Comparison of ENCODE assay signal across 24 mouse cellular contexts in the genomic region with DNA sequence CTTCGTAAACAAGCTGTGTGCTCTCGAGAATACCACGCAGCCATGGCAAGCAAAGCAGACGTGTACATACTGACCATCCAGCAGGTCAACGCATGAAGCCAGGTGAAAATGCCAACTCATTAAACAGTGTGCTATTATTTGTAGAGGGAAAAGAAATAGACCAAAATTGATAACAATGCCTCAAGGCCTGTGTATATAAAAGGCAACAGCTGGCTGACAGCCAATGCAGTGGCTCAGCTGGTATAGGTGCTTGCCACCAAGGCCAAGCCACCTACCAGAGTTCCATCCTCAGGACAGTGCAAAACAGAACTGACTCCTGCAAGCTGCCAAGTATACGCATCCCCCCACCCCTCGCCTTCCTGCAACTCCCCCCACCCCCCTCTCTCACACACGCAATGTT. TPM values are rescaled to one million over a fixed set of nuclear protein-coding genes. Genes with fewer than 3 reads are reported as not detected.
A peak's percentile ranks its signal among the peaks of the same experiment; 100 is the strongest.
DNase-seq lines count a peak whose midpoint lies in the region; TF ChIP-seq lines count a peak whose summit lies in the region.
"Had no signal": no experiment of that assay in that cellular context is flagged by ENCODE, and none has a peak within 500 bp of the region (broad histone marks: within the 10 kb centered on the region; RNA-seq: fewer than 3 reads in every experiment).

No protein-coding gene starts in this region.

- WGBS in small intestine, adult 2 months = 64% methylated on average over 8 of the region's 8 CpGs

- peaks cover 27% of the 10 kb centered on the region for H3K4me1 ChIP-seq in small intestine, adult 2 months (ENCODE audit: control insufficient read depth, insufficient read depth, insufficient read length, low read length)

- no peak overlapping the region for H3K4me3 ChIP-seq in small intestine, adult 2 months (ENCODE audit: low read depth, low read length)
- H3K4me3 ChIP-seq: embryonic facial prominence, embryonic 10.5 days; heart, adult 2 months; neural tube, embryonic 12.5 days; stomach, embryonic 15.5 days had no signal

- peak; percentile 32; the same call in 1 of the 2 replicates for TF ChIP-seq POLR2A in small intestine, adult 2 months (IDR thresholded peaks at IDR 0.05; ENCODE audit: low read depth, low read length)

- H3K27ac ChIP-seq in small intestine, adult 2 months (ENCODE audit: insufficient read depth, low read depth, low read length) = no peak overlapping the region
- H3K27ac ChIP-seq: embryonic facial prominence, embryonic 10.5 days; heart, adult 2 months; neural tube, embryonic 12.5 days; stomach, embryonic 15.5 days had no signal

- DNase-seq in adrenal gland, postnatal 10 days = peak; percentile 50
- no peak for DNase-seq in adrenal gland, adult 18-20 months (ENCODE audit: low spot score in 2 of 2)
- peak; percentile 51 for DNase-seq in kidney, adult 18-20 months
- no peak for DNase-seq in kidney, adult 11 months
- DNase-seq in ovary, adult 18-20 months (ENCODE audit: low spot score) = peak; percentile 48
- DNase-seq in ovary, postnatal 10 days (ENCODE audit: low spot score) = no peak
- no peak for DNase-seq in left cerebral cortex, postnatal 36 days (ENCODE audit: low spot score in 2 of 2)
- DNase-seq: forebrain, postnatal 0 days; gastrocnemius, postnatal 10 days; kidney, postnatal 14 days; layer of hippocampus, adult 9-11 months; retina, postnatal 1 day; thymus, postnatal 36 days had no signal

- no peaks in the 10 kb centered on the region for H3K27me3 ChIP-seq in small intestine, adult 2 months (ENCODE audit: control insufficient read depth, insufficient read depth, low read length)
- H3K27me3 ChIP-seq: neural tube, embryonic 12.5 days; stomach, embryonic 15.5 days had no signal

- intact Hi-C loops in left cerebral cortex, postnatal 36 days (cut with DNase I) = no loop called here

- no peak for TF ChIP-seq CTCF in small intestine, adult 2 months (IDR thresholded peaks at IDR 0.05; ENCODE audit: extremely low read depth, insufficient read length, insufficient replicate concordance, low read depth, low read length)

- peaks cover 4% of the 10 kb centered on the region; the same call in 1 of the 2 replicates for H3K36me3 ChIP-seq in small intestine, adult 2 months (ENCODE audit: control insufficient read depth, insufficient read depth, low read length)
- H3K36me3 ChIP-seq: stomach, embryonic 15.5 days had no signal

RNA-seq across cellular contexts. Expression of gene Gm5475, which starts 6.3 kb away (rescaled TPM):
- under 1 TPM in 1 of 2 experiments, not detected in 1; 0.09 TPM for total RNA-seq in adrenal gland, postnatal 10 days (2021)
- not detected for total RNA-seq in adrenal gland, adult 18-20 months (2021)
- 0.13 and 0.20 TPM in 2 replicates for polyA plus RNA-seq in small intestine, adult 2 months (2012; rRNA removed)
- not detected for total RNA-seq in left cerebral cortex, postnatal 36 days (2021)
- total RNA-seq: forebrain, postnatal 0 days; heart, adult 2 months; heart, postnatal 14 days; megakaryocyte-erythroid progenitor cell, adult 5-6 weeks; midbrain, postnatal 0 days had no signal
- polyA plus RNA-seq: embryonic facial prominence, embryonic 10.5 days; heart, adult 2 months had no signal

RNA-seq across cellular contexts. Expression of gene Slc11a2, which starts 9.2 kb away (rescaled TPM):
- 10 to 100 TPM; 60.6 to 72.7 TPM for total RNA-seq in adrenal gland, postnatal 10 days (2021)
- 100 to 1,000 TPM; 110 to 132 TPM for total RNA-seq in adrenal gland, adult 18-20 months (2021)
- 39.4 and 138 TPM in 2 replicates for polyA plus RNA-seq in small intestine, adult 2 months (2012; rRNA removed)
- 10 to 100 TPM; 57.9 to 60.6 TPM for total RNA-seq in left cerebral cortex, postnatal 36 days (2021)

RNA-seq across cellular contexts. Expression of gene Higd1c, which starts 51.3 kb away (rescaled TPM):
- total RNA-seq in adrenal gland, postnatal 10 days (2021) = under 1 TPM in 1 of 2 experiments, not detected in 1; 0.70 TPM
- not detected for total RNA-seq in adrenal gland, adult 18-20 months (2021)
- polyA plus RNA-seq in small intestine, adult 2 months (2012; rRNA removed) = not detected in 2 replicates
- not detected for total RNA-seq in left cerebral cortex, postnatal 36 days (2021)
- total RNA-seq: forebrain, postnatal 0 days; gastrocnemius, postnatal 10 days; heart, adult 2 months; heart, postnatal 14 days; left cerebral cortex, postnatal 14 days; megakaryocyte-erythroid progenitor cell, adult 5-6 weeks; midbrain, postnatal 0 days had no signal
- polyA plus RNA-seq: activated CD4-positive, CD25-positive, alpha-beta regulatory T cell, adult 4 months; embryonic facial prominence, embryonic 10.5 days; forebrain, postnatal 0 days; heart, adult 2 months; liver, embryonic 16.5 days; midbrain, postnatal 0 days; stomach, embryonic 15.5 days had no signal

RNA-seq across cellular contexts. Expression of gene Letmd1, which starts 53.1 kb away (rescaled TPM):
- 100 to 1,000 TPM; 298 to 353 TPM for total RNA-seq in adrenal gland, postnatal 10 days (2021)
- total RNA-seq in adrenal gland, adult 18-20 months (2021) = 100 to 1,000 TPM; 147 to 279 TPM
- 16.3 and 26.1 TPM in 2 replicates for polyA plus RNA-seq in small intestine, adult 2 months (2012; rRNA removed)
- total RNA-seq in left cerebral cortex, postnatal 36 days (2021) = 10 to 100 TPM; 60.7 to 60.8 TPM

Comparison
In these comparisons a context has a peak if more than half of its experiments do, and no peak if none do; other contexts are left out.
1. DNase-seq: peak in adrenal gland, postnatal 10 days (single experiment), kidney, adult 18-20 months (single experiment) and ovary, adult 18-20 months (single experiment); none in adrenal gland, adult 18-20 months (0 of 2), kidney, adult 11 months (single experiment), ovary, postnatal 10 days (single experiment) and left cerebral cortex, postnatal 36 days (0 of 2).